Comparison of ENCODE assay signal across 22 mouse cellular contexts in genomic region chr19:48813823-48814222, GRCm38 (mm10).
DNase-seq lines count a peak whose midpoint lies in the region; TF ChIP-seq lines count a peak whose summit lies in the region.
"Had no signal": no experiment of that assay in that cellular context is flagged by ENCODE, and none has a peak within 500 bp of the region (broad histone marks: within the 10 kb centered on the region; RNA-seq: fewer than 3 reads in every experiment).

No protein-coding gene starts in this region.

- intact Hi-C loops in heart, postnatal 10 days (cut with DNase I), result no loop called here

- H3K36me3 ChIP-seq in myocyte (ENCODE audit: control insufficient read depth, insufficient read depth), result no peaks in the 10 kb centered on the region
- H3K36me3 ChIP-seq: embryonic facial prominence, embryonic 13.5 days; embryonic facial prominence, embryonic 15.5 days; forebrain, embryonic 10.5 days; forebrain, embryonic 12.5 days; G1E had no signal

- no peaks in the 10 kb centered on the region for H3K27me3 ChIP-seq in myocyte (ENCODE audit: control insufficient read depth, insufficient read depth, insufficient read length)
- H3K27me3 ChIP-seq: CH12.LX; embryonic facial prominence, embryonic 13.5 days; embryonic facial prominence, embryonic 15.5 days; forebrain, embryonic 12.5 days; Patski had no signal

- peak overlapping the region; percentile 44 for H3K4me2 ChIP-seq in myocyte (ENCODE audit: low read depth)
- H3K4me2 ChIP-seq: embryonic facial prominence, embryonic 13.5 days; embryonic facial prominence, embryonic 15.5 days; forebrain, embryonic 12.5 days had no signal

- DNase-seq in heart, adult 11 months, result peak; percentile 36
- DNase-seq in heart, postnatal 10 days, result no peak
- peak; percentile 10 for DNase-seq in 3134 (ENCODE audit: extremely low read depth, insufficient read length, low spot score)
- DNase-seq in urinary bladder, postnatal 25 days (ENCODE audit: low spot score), result no peak
- DNase-seq: adrenal gland, adult 8-10 months; adrenal gland, postnatal 14 days; adrenal gland, postnatal 36 days; cerebellum, adult 11-12 months; cerebellum, adult 2 months; cerebellum, adult 9-10 months; cerebellum, postnatal 10 days; cerebellum, postnatal 25 days; embryo, embryonic 11 days had no signal

- no peak overlapping the region for H3K4me3 ChIP-seq in myocyte
- H3K4me3 ChIP-seq: embryonic facial prominence, embryonic 13.5 days; embryonic facial prominence, embryonic 15.5 days; erythroblast, embryonic 14.5 days; forebrain, embryonic 10.5 days; forebrain, embryonic 12.5 days had no signal

- no peak overlapping the region for H3ac ChIP-seq in myocyte (ENCODE audit: control insufficient read depth, insufficient read length)

- H3K79me2 ChIP-seq in myocyte (ENCODE audit: control insufficient read depth, insufficient read depth), result no peaks in the 10 kb centered on the region

- TF ChIP-seq POLR2A in myocyte (IDR thresholded peaks at IDR 0.05; ENCODE audit: insufficient read length, low read depth), result no peak

TF ChIP-seq in myocyte, 11 proteins besides CTCF, POLR2A, EP300 and RAD21:
- TF ChIP-seq CEBPB (IDR thresholded peaks at IDR 0.05; ENCODE audit: insufficient read depth, poor library complexity, severe bottlenecking) (0 out of 2 replicates have a peak, but pooled peaks have one; percentile 15), POLR2AphosphoS2 (IDR thresholded peaks at IDR 0.05; ENCODE audit: insufficient read length, low read depth) (no peak), MYOG (IDR thresholded peaks at IDR 0.05; ENCODE audit: control insufficient read depth in 1 of 3, insufficient read depth in 1 of 3, insufficient read length in 2 of 3, low read depth in 2 of 3) (peak in 2 of 3 experiments; percentile 19 to 59), MYOD1 (IDR thresholded peaks at IDR 0.05; ENCODE audit: control insufficient read depth in 1 of 3, insufficient read length in 2 of 3, low read depth in 2 of 3) (peak in 2 of 3 experiments; percentile 53 to 75), TCF12 (IDR thresholded peaks at IDR 0.05; ENCODE audit: insufficient read depth, poor library complexity, severe bottlenecking) (peak; percentile 70)

Comparison
In these comparisons a context has a peak if more than half of its experiments do, and no peak if none do; other contexts are left out.
1. DNase-seq: peak in heart, adult 11 months (single experiment) and 3134 (single experiment); none in heart, postnatal 10 days (0 of 2) and urinary bladder, postnatal 25 days (single experiment).